Mouse (Mus musculus) CH12.LX (cell line): ENCODE measurements around the gene Shc2. TPM values are rescaled to one million over a fixed set of nuclear protein-coding genes. Genes with fewer than 3 reads are reported as not detected.

Experiments used
- DNase-seq: peaks from one replicate; pipeline ENCODE4 v3.0.0-alpha.2; 2013; ENCODE audit errors: extremely low read depth
- H3K27ac ChIP-seq: 2 replicates; pipeline ENCODE4 v1.5.1; 2012; ENCODE audit warnings: low read depth, mild to moderate bottlenecking, control low read depth, moderate library complexity; ENCODE audit not compliant: insufficient read depth
- H3K27me3 ChIP-seq: replicated peaks from 2 replicates; pipeline ENCODE3; 2012; ENCODE audit warnings: inconsistent platforms
- H3K36me3 ChIP-seq, 2 experiments: replicated peaks in 1 of 2; 2 replicates each; pipeline versions ENCODE3 to v1.6.1; 2012; ENCODE audit warnings: inconsistent platforms in 1 of 2, low read length in 1 of 2, mild to moderate bottlenecking in 1 of 2, mixed read lengths in 1 of 2, moderate library complexity in 1 of 2; ENCODE audit not compliant: control insufficient read depth in 1 of 2, insufficient read depth in 1 of 2
- H3K4me1 ChIP-seq, 2 experiments: 2 replicates each; pipeline ENCODE4 v1.6.1; 2012; ENCODE audit warnings: inconsistent platforms in 1 of 2, moderate library complexity in 1 of 2; ENCODE audit not compliant: insufficient read depth in 2 of 2, control insufficient read depth in 1 of 2
- H3K4me2 ChIP-seq: 2 replicates; pipeline ENCODE4 v1.6.1; 2012; ENCODE audit warnings: low read depth, mild to moderate bottlenecking, control low read depth; ENCODE audit not compliant: poor library complexity, insufficient read depth, severe bottlenecking
- H3K4me3 ChIP-seq, 3 experiments: fragments of 150-350 bp in 1 of 3; sonication (generic) in 1 of 3; replicated peaks in 1 of 3; 2 replicates each; pipeline versions ENCODE3 to v1.5.1; 2011 to 2012; ENCODE audit warnings: low read depth in 2 of 3, low read length in 2 of 3, mild to moderate bottlenecking in 2 of 3, moderate library complexity in 2 of 3, control low read depth in 1 of 3, improper control_type of control experiment in 1 of 3, inconsistent platforms in 1 of 3, mixed read lengths in 1 of 3; ENCODE audit not compliant: poor library complexity in 1 of 3
- H3K79me2 ChIP-seq: replicated peaks from 2 replicates; pipeline ENCODE4 v1.6.1; 2012; ENCODE audit warnings: mild to moderate bottlenecking, moderate library complexity; ENCODE audit not compliant: control insufficient read depth, poor library complexity, insufficient read depth, severe bottlenecking; ENCODE audit errors: extremely low read depth
- H3K9ac ChIP-seq: 2 replicates; pipeline ENCODE4 v1.6.1; 2012; ENCODE audit warnings: low read depth, mild to moderate bottlenecking, control low read depth, moderate library complexity; ENCODE audit not compliant: insufficient read depth
- H3K9me3 ChIP-seq: replicated peaks from 2 replicates; pipeline ENCODE3; 2012; ENCODE audit warnings: low read length, inconsistent platforms, mixed read lengths
- CHD2 ChIP-seq: IDR thresholded peaks from 2 replicates; pipeline ENCODE4 v1.6.1; 2011; ENCODE audit warnings: low read length, improper control_type of control experiment
- CTCF ChIP-seq, 2 experiments: IDR thresholded peaks in 1 of 2; conservative IDR thresholded peaks in 1 of 2; 2 replicates each; pipeline ENCODE4 v1.5.1; 2011 to 2012; ENCODE audit warnings: low read depth in 2 of 2, low read length in 2 of 2, improper control_type of control experiment in 1 of 2, inconsistent platforms in 1 of 2, mild to moderate bottlenecking in 1 of 2, moderate library complexity in 1 of 2
- EP300 ChIP-seq: IDR thresholded peaks from 2 replicates; pipeline ENCODE4 v1.6.1; 2011; ENCODE audit warnings: low read length, improper control_type of control experiment
- GABPA ChIP-seq: IDR thresholded peaks from 2 replicates; pipeline ENCODE4 v1.6.1; 2012; ENCODE audit warnings: low read depth, low read length, improper control_type of control experiment, inconsistent platforms; ENCODE audit not compliant: insufficient replicate concordance
- HCFC1 ChIP-seq: IDR thresholded peaks from 2 replicates; pipeline ENCODE4 v1.6.1; 2012; ENCODE audit warnings: low read depth, mild to moderate bottlenecking, inconsistent platforms, low read length, improper control_type of control experiment
- IRF4 ChIP-seq: IDR thresholded peaks from 2 replicates; pipeline ENCODE4 v1.6.1; 2014; ENCODE audit warnings: low read depth, mild to moderate bottlenecking, inconsistent platforms, low read length, improper control_type of control experiment
- KAT2A ChIP-seq: IDR thresholded peaks from 2 replicates; pipeline ENCODE4 v1.6.1; 2012; ENCODE audit warnings: low read length, improper control_type of control experiment, inconsistent platforms; ENCODE audit not compliant: insufficient replicate concordance
- MAX ChIP-seq: IDR thresholded peaks from 2 replicates; pipeline ENCODE4 v1.6.1; 2011; ENCODE audit warnings: low read length, improper control_type of control experiment
- MEF2A ChIP-seq: IDR thresholded peaks from 2 replicates; pipeline ENCODE4 v1.6.1; 2014; ENCODE audit warnings: low read depth, mild to moderate bottlenecking, inconsistent platforms, low read length, improper control_type of control experiment, borderline replicate concordance
- MYC ChIP-seq: IDR thresholded peaks from 2 replicates; pipeline ENCODE4 v1.6.1; 2011; ENCODE audit warnings: low read depth, mild to moderate bottlenecking, improper control_type of control experiment, low read length
- NRF1 ChIP-seq: IDR thresholded peaks from 2 replicates; pipeline ENCODE4 v1.6.1; 2014; ENCODE audit warnings: low read depth, mild to moderate bottlenecking, inconsistent platforms, low read length, improper control_type of control experiment, moderate library complexity
- PAX5 ChIP-seq: IDR thresholded peaks from 2 replicates; pipeline ENCODE4 v1.6.1; 2012; ENCODE audit warnings: low read length, inconsistent platforms, mixed read lengths
- POLR2AphosphoS2 ChIP-seq: IDR thresholded peaks from 2 replicates; pipeline ENCODE4 v1.6.1; 2011; ENCODE audit warnings: low read depth, low read length, improper control_type of control experiment
- UBTF ChIP-seq: IDR thresholded peaks from 2 replicates; pipeline ENCODE4 v1.6.1; 2012; ENCODE audit warnings: low read depth, mild to moderate bottlenecking, inconsistent platforms, low read length, improper control_type of control experiment, moderate library complexity
- USF1 ChIP-seq: IDR thresholded peaks from 2 replicates; pipeline ENCODE4 v1.6.1; 2014; ENCODE audit warnings: low read depth, mild to moderate bottlenecking, inconsistent platforms, low read length, improper control_type of control experiment
- USF2 ChIP-seq: conservative IDR thresholded peaks from 2 replicates; pipeline ENCODE4 v1.6.1; 2011; ENCODE audit warnings: low read depth, low read length, improper control_type of control experiment
- ZC3H11A ChIP-seq: IDR thresholded peaks from 2 replicates; pipeline ENCODE4 v1.6.1; 2012; ENCODE audit warnings: low read depth, mild to moderate bottlenecking, inconsistent platforms, low read length, improper control_type of control experiment
- ZKSCAN1 ChIP-seq: IDR thresholded peaks from 2 replicates; pipeline ENCODE4 v1.6.1; 2012; ENCODE audit warnings: low read depth, inconsistent platforms, low read length, improper control_type of control experiment, borderline replicate concordance
- ZNF384 ChIP-seq: IDR thresholded peaks from 2 replicates; pipeline ENCODE4 v1.6.1; 2012; ENCODE audit warnings: low read depth, low read length, improper control_type of control experiment, inconsistent platforms
- dilution Hi-C: fragments of 300-500 bp; cut with MboI; formaldehyde crosslinking; loops from 2 replicates; pipeline ENCODE4 v1.14.3; 2020; ENCODE audit warnings: low sequenced_read_pairs; ENCODE audit not compliant: extremely low pct_unique_long_range_greater_than_20kb, extremely low pct_ligation_motif_present
- in situ Hi-C: fragments of 300-500 bp; cut with MboI; formaldehyde crosslinking; loops from 3 replicates; pipeline ENCODE4 v1.14.3; 2019; ENCODE audit warnings: low sequenced_read_pairs, low pct_ligation_motif_present, low pct_unique_long_range_greater_than_20kb, mixed read lengths
- polyA plus RNA-seq: library from polyadenylated mRNA; unstranded; fragments of >175 nt; gene quantifications from 2 replicates; pipeline ENCODE4 v1.2.1, GENCODE M21; 2012; ENCODE audit warnings: low read depth; ENCODE audit not compliant: insufficient read length
- total RNA-seq, 2 experiments: library from RNA; depleted of rRNA; stranded (reverse); fragments of 300-350 nt in 1 of 2; fragments of >200 nt in 1 of 2; gene quantifications; 2 replicates each; pipeline ENCODE4 v1.2.3; 2012 to 2014

Shc2 gene
- total and polyA plus RNA-seq, 3 experiments: not detected

DNA sequence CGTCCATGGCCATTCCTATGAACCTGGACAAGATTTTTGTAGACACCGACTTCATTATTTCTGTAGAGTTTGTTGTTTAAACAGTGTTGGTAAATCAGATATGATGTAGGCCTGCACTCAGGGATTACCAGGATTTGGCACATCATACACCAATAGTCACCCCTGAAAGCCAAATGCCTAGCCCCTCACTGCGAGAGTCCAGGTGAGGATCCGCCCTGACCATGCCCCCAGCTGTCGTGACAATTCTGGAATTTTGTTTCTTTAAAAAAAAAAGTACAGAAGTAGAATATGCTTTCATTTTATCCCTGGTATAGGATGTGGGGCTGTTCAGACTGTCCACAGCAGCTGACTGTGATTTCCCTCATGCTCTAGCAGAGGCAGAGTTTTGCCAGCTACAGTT, 67.8 kb downstream of the Shc2 start:
- H3K36me3 ChIP-seq: no peaks in the 10 kb centered on the region
- H3K4me2 ChIP-seq: no peak overlapping the region
- H3K9me3 ChIP-seq: no peaks in the 10 kb centered on the region
- peaks cover 19% of the 10 kb centered on the region for H3K27me3 ChIP-seq
- no peak overlapping the region for H3K9ac ChIP-seq
- no peaks in the 10 kb centered on the region for H3K4me1 ChIP-seq
- no peak overlapping the region for H3K4me3 ChIP-seq
- H3K27ac ChIP-seq: no peak overlapping the region
- dilution Hi-C loops: no loop called here
- H3K79me2 ChIP-seq: no peaks in the 10 kb centered on the region
- TF ChIP-seq CTCF (conservative IDR thresholded peaks at IDR 0.05 in 1 of 2, IDR thresholded peaks at IDR 0.05 in 1 of 2; ENCODE audit: low read depth in 2 of 2, low read length in 2 of 2): no peak
- no peak for TF ChIP-seq POLR2AphosphoS2
- no peak for TF ChIP-seq CHD2
- no peak for TF ChIP-seq GABPA
- TF ChIP-seq EP300: no peak
- TF ChIP-seq KAT2A: no peak
- TF ChIP-seq PAX5: no peak
- no peak for TF ChIP-seq HCFC1
- TF ChIP-seq ZKSCAN1: no peak
- no peak for TF ChIP-seq USF2
- no peak for TF ChIP-seq UBTF
- TF ChIP-seq ZNF384: no peak
- TF ChIP-seq IRF4: no peak
- TF ChIP-seq MEF2A: no peak
- no peak for TF ChIP-seq ZC3H11A
- TF ChIP-seq NRF1: no peak
- TF ChIP-seq MYC: no peak
- no peak for TF ChIP-seq USF1
- TF ChIP-seq MAX: no peak
- no peak for DNase-seq
- in situ Hi-C loops: no loop called here

Other genes with a start within 250 kb of the Shc2 start
Only the 20 nearest of the 23 such genes appear.
- gene Vmn2r83, start 169.2 kb downstream of the Shc2 start, total RNA-seq (2012; rRNA removed): not detected in 2 replicates
- not detected in 2 replicates for gene Vmn2r83, start 169.2 kb downstream of the Shc2 start, total RNA-seq (2014; rRNA removed)
- gene Vmn2r83, start 169.2 kb downstream of the Shc2 start, polyA plus RNA-seq: not detected in 2 replicates
- gene Plpp2, start 104.1 kb downstream of the Shc2 start, total RNA-seq (2012; rRNA removed): 11.8 and 19.3 TPM in 2 replicates
- 10.6 and 11.5 TPM in 2 replicates for gene Plpp2, start 104.1 kb downstream of the Shc2 start, total RNA-seq (2014; rRNA removed)
- gene Plpp2, start 104.1 kb downstream of the Shc2 start, polyA plus RNA-seq: 13.9 and 14.5 TPM in 2 replicates
- 26.7 and 27.8 TPM in 2 replicates for gene Mier2, start 82.7 kb downstream of the Shc2 start, total RNA-seq (2012; rRNA removed)
- 20.7 and 22.4 TPM in 2 replicates for gene Mier2, start 82.7 kb downstream of the Shc2 start, total RNA-seq (2014; rRNA removed)
- 25.5 and 30.2 TPM in 2 replicates for gene Mier2, start 82.7 kb downstream of the Shc2 start, polyA plus RNA-seq
- not detected in 2 replicates for gene Theg, start 50.6 kb downstream of the Shc2 start, total RNA-seq (2012; rRNA removed)
- gene Theg, start 50.6 kb downstream of the Shc2 start, total RNA-seq (2014; rRNA removed): not detected in 2 replicates
- gene Theg, start 50.6 kb downstream of the Shc2 start, polyA plus RNA-seq: not detected in 2 replicates
- gene C2cd4c, start 23.9 kb downstream of the Shc2 start, total RNA-seq (2012; rRNA removed): 0.04 TPM in 1 of 2 replicates, not detected in the other
- gene C2cd4c, start 23.9 kb downstream of the Shc2 start, total RNA-seq (2014; rRNA removed): not detected in 2 replicates
- gene C2cd4c, start 23.9 kb downstream of the Shc2 start, polyA plus RNA-seq: not detected in 2 replicates
- not detected in 2 replicates for gene Odf3l2, start 7.8 kb upstream of the Shc2 start, total RNA-seq (2012; rRNA removed)
- not detected in 2 replicates for gene Odf3l2, start 7.8 kb upstream of the Shc2 start, total RNA-seq (2014; rRNA removed)
- gene Odf3l2, start 7.8 kb upstream of the Shc2 start, polyA plus RNA-seq: not detected in 2 replicates
- 62.4 and 110 TPM in 2 replicates for gene Madcam1, start 26.6 kb upstream of the Shc2 start, total RNA-seq (2012; rRNA removed)
- gene Madcam1, start 26.6 kb upstream of the Shc2 start, total RNA-seq (2014; rRNA removed): 55.4 and 61.9 TPM in 2 replicates
- 167 and 171 TPM in 2 replicates for gene Madcam1, start 26.6 kb upstream of the Shc2 start, polyA plus RNA-seq
- 33.7 and 58.9 TPM in 2 replicates for gene Tpgs1, start 31.5 kb upstream of the Shc2 start, total RNA-seq (2012; rRNA removed)
- 34.4 and 42.8 TPM in 2 replicates for gene Tpgs1, start 31.5 kb upstream of the Shc2 start, total RNA-seq (2014; rRNA removed)
- 42.0 and 44.5 TPM in 2 replicates for gene Tpgs1, start 31.5 kb upstream of the Shc2 start, polyA plus RNA-seq
- gene Cdc34, start 44.3 kb upstream of the Shc2 start, total RNA-seq (2012; rRNA removed): 335 and 348 TPM in 2 replicates
- 323 and 331 TPM in 2 replicates for gene Cdc34, start 44.3 kb upstream of the Shc2 start, total RNA-seq (2014; rRNA removed)
- gene Cdc34, start 44.3 kb upstream of the Shc2 start, polyA plus RNA-seq: 314 and 354 TPM in 2 replicates
- 0.17 and 0.67 TPM in 2 replicates for gene Gzmm, start 51.1 kb upstream of the Shc2 start, total RNA-seq (2012; rRNA removed)
- 0.45 and 0.59 TPM in 2 replicates for gene Gzmm, start 51.1 kb upstream of the Shc2 start, total RNA-seq (2014; rRNA removed)
- gene Gzmm, start 51.1 kb upstream of the Shc2 start, polyA plus RNA-seq: 0.30 and 0.73 TPM in 2 replicates
- gene Bsg, start 66.6 kb upstream of the Shc2 start, total RNA-seq (2012; rRNA removed): 312 and 421 TPM in 2 replicates
- gene Bsg, start 66.6 kb upstream of the Shc2 start, total RNA-seq (2014; rRNA removed): 617 and 710 TPM in 2 replicates
- gene Bsg, start 66.6 kb upstream of the Shc2 start, polyA plus RNA-seq: 358 and 360 TPM in 2 replicates
- gene Hcn2, start 78.7 kb upstream of the Shc2 start, total RNA-seq (2012; rRNA removed): 1.8 and 2.2 TPM in 2 replicates
- gene Hcn2, start 78.7 kb upstream of the Shc2 start, total RNA-seq (2014; rRNA removed): 0.21 and 0.23 TPM in 2 replicates
- 0.23 and 0.44 TPM in 2 replicates for gene Hcn2, start 78.7 kb upstream of the Shc2 start, polyA plus RNA-seq
- gene Polrmt, start 108.7 kb upstream of the Shc2 start, total RNA-seq (2012; rRNA removed): 50.1 and 50.5 TPM in 2 replicates
- gene Polrmt, start 108.7 kb upstream of the Shc2 start, total RNA-seq (2014; rRNA removed): 13.5 and 18.1 TPM in 2 replicates
- 40.2 and 49.0 TPM in 2 replicates for gene Polrmt, start 108.7 kb upstream of the Shc2 start, polyA plus RNA-seq
- not detected in 2 replicates for gene Fgf22, start 117.2 kb upstream of the Shc2 start, total RNA-seq (2012; rRNA removed)
- not detected in 2 replicates for gene Fgf22, start 117.2 kb upstream of the Shc2 start, total RNA-seq (2014; rRNA removed)
- not detected in 2 replicates for gene Fgf22, start 117.2 kb upstream of the Shc2 start, polyA plus RNA-seq
- gene Rnf126, start 129.0 kb upstream of the Shc2 start, total RNA-seq (2012; rRNA removed): 67.9 and 74.8 TPM in 2 replicates
- 28.9 and 32.4 TPM in 2 replicates for gene Rnf126, start 129.0 kb upstream of the Shc2 start, total RNA-seq (2014; rRNA removed)
- gene Rnf126, start 129.0 kb upstream of the Shc2 start, polyA plus RNA-seq: 90.7 and 112 TPM in 2 replicates
- 0.25 TPM in 2 replicates for gene Fstl3, start 139.4 kb upstream of the Shc2 start, total RNA-seq (2012; rRNA removed)
- gene Fstl3, start 139.4 kb upstream of the Shc2 start, total RNA-seq (2014; rRNA removed): not detected in 2 replicates
- not detected in 2 replicates for gene Fstl3, start 139.4 kb upstream of the Shc2 start, polyA plus RNA-seq
- 0.08 and 0.21 TPM in 2 replicates for gene Prss57, start 153.0 kb upstream of the Shc2 start, total RNA-seq (2012; rRNA removed)
- not detected in 2 replicates for gene Prss57, start 153.0 kb upstream of the Shc2 start, total RNA-seq (2014; rRNA removed)
- gene Prss57, start 153.0 kb upstream of the Shc2 start, polyA plus RNA-seq: not detected in 2 replicates
- gene Palm, start 155.7 kb upstream of the Shc2 start, total RNA-seq (2012; rRNA removed): 3.1 and 5.3 TPM in 2 replicates
- 0.36 and 0.78 TPM in 2 replicates for gene Palm, start 155.7 kb upstream of the Shc2 start, total RNA-seq (2014; rRNA removed)
- 1.5 and 2.5 TPM in 2 replicates for gene Palm, start 155.7 kb upstream of the Shc2 start, polyA plus RNA-seq
- gene Misp, start 183.1 kb upstream of the Shc2 start, total RNA-seq (2012; rRNA removed): not detected in 2 replicates
- gene Misp, start 183.1 kb upstream of the Shc2 start, total RNA-seq (2014; rRNA removed): not detected in 2 replicates
- not detected in 2 replicates for gene Misp, start 183.1 kb upstream of the Shc2 start, polyA plus RNA-seq
- 252 and 284 TPM in 2 replicates for gene Ptbp1, start 216.5 kb upstream of the Shc2 start, total RNA-seq (2012; rRNA removed)
- gene Ptbp1, start 216.5 kb upstream of the Shc2 start, total RNA-seq (2014; rRNA removed): 261 and 284 TPM in 2 replicates
- gene Ptbp1, start 216.5 kb upstream of the Shc2 start, polyA plus RNA-seq: 482 and 497 TPM in 2 replicates